Mouse (Mus musculus) stomach, embryonic 15.5 days (tissue): ENCODE measurements at regions not wholly inside any gene's neighbourhood (a gene's known extent, or its start where the extent isn't known, plus 50 kb on each side); places are given as distances from the start of the nearest gene placed in this dataset.

Experiments used
- ATAC-seq: fragments of 200-750 bp; cut with Nextera tagmentation; 2 replicates; pipeline ENCODE4 v1.8.0; 2017; ENCODE audit warnings: low read depth, moderate number of reproducible peaks, moderate TSS enrichment; ENCODE audit not compliant: insufficient read depth, low FRiP score
- H3K27ac ChIP-seq: fragments of 300-500 bp; sonication (generic); 2 replicates; pipeline ENCODE4 v1.5.1; 2015; ENCODE audit warnings: mild to moderate bottlenecking, inconsistent platforms
- H3K27me3 ChIP-seq: fragments of 300-500 bp; sonication (generic); replicated peaks from 2 replicates; pipeline ENCODE4 v1.6.1; 2015; ENCODE audit warnings: inconsistent platforms
- H3K36me3 ChIP-seq: fragments of 300-500 bp; sonication (generic); 2 replicates; pipeline ENCODE4 v1.6.1; 2015; ENCODE audit warnings: inconsistent platforms
- H3K4me1 ChIP-seq: fragments of 300-500 bp; sonication (generic); 2 replicates; pipeline ENCODE4 v1.6.1; 2015; ENCODE audit warnings: inconsistent platforms
- H3K4me2 ChIP-seq: fragments of 300-500 bp; sonication (generic); 2 replicates; pipeline ENCODE4 v1.6.1; 2015; ENCODE audit warnings: mild to moderate bottlenecking, inconsistent platforms
- H3K4me3 ChIP-seq: fragments of 300-500 bp; sonication (generic); replicated peaks from 2 replicates; pipeline ENCODE4 v1.5.1; 2015; ENCODE audit warnings: inconsistent platforms
- H3K9ac ChIP-seq: fragments of 300-500 bp; sonication (generic); 2 replicates; pipeline ENCODE4 v1.6.1; 2015; ENCODE audit warnings: inconsistent platforms
- H3K9me3 ChIP-seq: fragments of 300-500 bp; sonication (generic); 2 replicates; pipeline ENCODE4 v1.6.1; 2016; ENCODE audit warnings: inconsistent platforms
- WGBS: fragments of 180-500 bp; shearing (Covaris S2); methylation state at CpG from one replicate; pipeline ENCODE4 v1.1.7; 2015; 5-methylcytosine and 5-hydroxymethylcytosine counted together

DNA sequence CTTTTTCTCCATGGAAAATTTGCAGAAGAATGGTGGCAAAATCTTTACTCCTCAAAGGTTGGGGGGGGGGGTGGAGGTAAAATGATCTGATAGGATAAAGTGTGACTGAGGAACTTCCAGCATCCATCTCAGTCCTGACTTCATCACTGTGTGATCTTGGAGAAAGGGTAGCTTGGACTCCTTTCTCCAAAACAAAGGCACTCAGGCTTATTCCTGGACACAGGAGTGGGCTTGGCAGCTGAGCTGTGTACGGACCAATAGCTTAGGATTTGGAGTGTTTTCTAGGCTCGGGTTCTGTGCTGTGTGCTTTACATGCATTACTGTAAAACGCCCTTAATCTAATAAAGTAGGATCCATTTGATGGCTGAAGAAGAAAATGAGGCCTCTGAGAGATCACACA lies 159.6 kb upstream of the Nlrp1b start:
- Histone ChIP-seq H3K4me2 (no peak overlapping the region), H3K36me3 (no peaks in the 10 kb centered on the region), H3K4me1 (no peaks in the 10 kb centered on the region), H3K27ac (no peak overlapping the region), H3K27me3 (no peaks in the 10 kb centered on the region), H3K9me3 (no peaks in the 10 kb centered on the region), H3K4me3 (no peak overlapping the region), H3K9ac (no peak overlapping the region)
- WGBS = 72% methylated on average over 3 of the region's 3 CpGs
- no peak for ATAC-seq

DNA sequence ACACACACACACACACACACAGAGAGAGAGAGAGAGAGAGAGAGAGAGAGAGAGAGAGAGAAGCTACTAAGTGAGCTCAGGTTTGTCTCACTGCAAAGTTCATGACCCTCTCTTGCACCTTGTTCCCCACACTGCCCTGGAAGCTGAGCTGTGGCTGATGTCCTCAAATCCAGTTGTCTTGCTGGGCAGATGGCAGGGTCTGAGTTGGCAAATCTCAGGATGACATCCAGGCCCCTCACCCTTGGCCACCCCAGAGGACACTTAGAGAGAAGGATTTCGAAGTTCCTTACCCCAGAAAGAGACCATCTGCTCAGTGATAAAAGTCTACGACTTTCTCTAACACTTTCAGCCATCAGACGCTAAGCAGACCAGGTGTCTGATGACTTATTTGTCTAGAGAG lies 160.1 kb upstream of the Nlrp1b start:
- H3K4me3 ChIP-seq = no peak overlapping the region
- H3K9me3 ChIP-seq = no peaks in the 10 kb centered on the region
- ATAC-seq = no peak
- H3K27ac ChIP-seq = no peak overlapping the region
- no peak overlapping the region for H3K9ac ChIP-seq
- no peaks in the 10 kb centered on the region for H3K27me3 ChIP-seq
- no peak overlapping the region for H3K4me2 ChIP-seq
- H3K4me1 ChIP-seq = no peaks in the 10 kb centered on the region
- H3K36me3 ChIP-seq = no peaks in the 10 kb centered on the region
- 49% methylated on average over 3 of the region's 3 CpGs for WGBS

DNA sequence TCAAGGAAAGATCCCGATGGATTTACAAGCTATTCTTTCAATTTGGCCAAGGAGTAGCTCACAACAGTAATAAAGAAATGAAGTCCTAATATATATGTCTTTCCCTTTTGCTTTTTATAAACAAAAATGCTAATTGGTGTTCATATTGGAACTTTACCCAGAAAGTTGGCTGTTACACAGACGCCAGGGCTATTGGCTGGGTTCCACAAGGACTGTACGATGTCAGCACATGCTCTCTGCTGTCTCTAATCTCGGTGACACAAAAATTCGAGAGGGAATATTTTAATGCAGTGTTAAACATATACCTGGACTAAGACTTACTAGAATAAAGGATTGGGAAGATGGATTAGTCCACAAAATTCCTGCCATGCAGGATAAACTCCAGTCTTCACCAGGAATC lies 162.9 kb upstream of the Nlrp1b start:
- no peaks in the 10 kb centered on the region for H3K36me3 ChIP-seq
- H3K4me3 ChIP-seq = no peak overlapping the region
- no peak overlapping the region for H3K9ac ChIP-seq
- no peaks in the 10 kb centered on the region for H3K9me3 ChIP-seq
- no peaks in the 10 kb centered on the region for H3K4me1 ChIP-seq
- no peak for ATAC-seq
- H3K4me2 ChIP-seq = no peak overlapping the region
- WGBS = 56% methylated on average over 5 of the region's 5 CpGs
- H3K27ac ChIP-seq = no peak overlapping the region
- H3K27me3 ChIP-seq = no peaks in the 10 kb centered on the region

DNA sequence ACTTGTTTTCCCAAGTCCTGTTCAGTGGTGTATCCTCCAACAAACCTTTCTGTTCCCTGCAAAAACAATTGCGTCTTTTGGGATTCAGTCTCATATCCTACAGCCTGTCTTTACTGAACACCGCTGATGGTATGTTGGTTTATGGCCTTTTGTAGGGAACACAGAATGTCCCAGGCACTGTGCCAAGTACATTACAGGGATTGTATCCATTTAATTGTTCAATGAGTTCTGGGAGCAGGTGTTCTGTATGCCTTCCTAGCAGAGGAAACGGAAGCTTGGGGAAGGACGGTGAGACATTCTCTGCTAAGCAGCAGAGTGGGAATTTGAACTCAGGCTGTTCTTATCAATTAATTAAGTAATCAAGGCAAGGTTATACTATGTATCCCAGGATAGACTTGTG lies 164.5 kb upstream of the Nlrp1b start:
- H3K9me3 ChIP-seq = 0 out of 2 replicates have a peak, but pooled peaks cover 3% of the 10 kb centered on the region
- H3K4me3 ChIP-seq = no peak overlapping the region
- no peak overlapping the region for H3K4me2 ChIP-seq
- H3K27me3 ChIP-seq = no peaks in the 10 kb centered on the region
- WGBS = 58% methylated on average over 4 of the region's 4 CpGs
- no peak overlapping the region for H3K9ac ChIP-seq
- H3K4me1 ChIP-seq = no peaks in the 10 kb centered on the region
- no peak overlapping the region for H3K27ac ChIP-seq
- H3K36me3 ChIP-seq = no peaks in the 10 kb centered on the region
- ATAC-seq = no peak

DNA sequence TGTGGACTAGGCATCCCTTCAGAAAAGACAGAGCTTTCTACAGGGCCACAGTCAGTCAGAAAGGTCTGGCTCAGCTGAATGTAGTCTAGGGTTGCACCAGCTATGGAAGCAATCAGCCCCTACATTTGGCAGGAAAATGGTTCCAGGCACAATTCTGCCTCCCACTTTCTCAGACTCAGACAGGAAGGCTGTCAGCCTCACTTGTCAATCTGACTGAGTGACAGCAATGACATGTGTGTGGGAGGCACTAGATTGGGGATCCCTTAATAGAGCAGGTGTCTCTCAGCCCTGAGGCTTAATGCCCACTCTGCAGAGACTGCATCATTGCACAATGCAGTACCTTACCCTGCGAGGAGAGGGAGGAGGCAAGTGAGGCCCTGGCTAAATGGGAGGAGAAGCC lies 165.1 kb upstream of the Nlrp1b start:
- Histone ChIP-seq H3K36me3 (no peaks in the 10 kb centered on the region), H3K4me3 (no peak overlapping the region), H3K27me3 (no peaks in the 10 kb centered on the region), H3K27ac (no peak overlapping the region), H3K4me1 (no peaks in the 10 kb centered on the region), H3K4me2 (no peak overlapping the region), H3K9ac (no peak overlapping the region), H3K9me3 (0 out of 2 replicates have a peak, but pooled peaks cover 3% of the 10 kb centered on the region)
- WGBS = 74% methylated on average over 1 of the region's 1 CpGs
- ATAC-seq = no peak

DNA sequence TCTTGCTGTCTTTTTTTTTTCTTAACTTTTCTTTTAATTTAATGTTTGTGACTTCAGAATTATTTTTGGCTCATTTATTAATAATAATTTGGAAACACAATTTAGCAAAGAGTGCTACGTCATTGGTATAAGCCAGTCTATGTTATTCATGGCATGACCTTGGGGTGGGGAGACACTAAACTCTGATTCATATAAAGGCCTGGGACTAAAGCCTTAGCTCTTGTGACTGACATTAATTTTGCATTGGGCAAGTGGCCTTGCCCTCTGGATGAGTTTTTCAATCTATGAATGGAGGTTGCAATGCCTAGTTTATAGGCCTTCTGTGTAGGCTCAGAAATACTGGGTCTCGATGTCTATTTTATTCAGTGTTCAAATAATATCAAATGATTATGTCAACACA lies 169.8 kb upstream of the Nlrp1b start:
- Histone ChIP-seq H3K9me3 (0 out of 2 replicates have a peak, but pooled peaks cover 3% of the 10 kb centered on the region), H3K4me3 (no peak overlapping the region), H3K4me1 (no peaks in the 10 kb centered on the region), H3K27me3 (no peaks in the 10 kb centered on the region), H3K27ac (no peak overlapping the region), H3K36me3 (no peaks in the 10 kb centered on the region), H3K9ac (no peak overlapping the region), H3K4me2 (no peak overlapping the region)
- ATAC-seq = no peak
- WGBS = 85% methylated on average over 2 of the region's 2 CpGs

DNA sequence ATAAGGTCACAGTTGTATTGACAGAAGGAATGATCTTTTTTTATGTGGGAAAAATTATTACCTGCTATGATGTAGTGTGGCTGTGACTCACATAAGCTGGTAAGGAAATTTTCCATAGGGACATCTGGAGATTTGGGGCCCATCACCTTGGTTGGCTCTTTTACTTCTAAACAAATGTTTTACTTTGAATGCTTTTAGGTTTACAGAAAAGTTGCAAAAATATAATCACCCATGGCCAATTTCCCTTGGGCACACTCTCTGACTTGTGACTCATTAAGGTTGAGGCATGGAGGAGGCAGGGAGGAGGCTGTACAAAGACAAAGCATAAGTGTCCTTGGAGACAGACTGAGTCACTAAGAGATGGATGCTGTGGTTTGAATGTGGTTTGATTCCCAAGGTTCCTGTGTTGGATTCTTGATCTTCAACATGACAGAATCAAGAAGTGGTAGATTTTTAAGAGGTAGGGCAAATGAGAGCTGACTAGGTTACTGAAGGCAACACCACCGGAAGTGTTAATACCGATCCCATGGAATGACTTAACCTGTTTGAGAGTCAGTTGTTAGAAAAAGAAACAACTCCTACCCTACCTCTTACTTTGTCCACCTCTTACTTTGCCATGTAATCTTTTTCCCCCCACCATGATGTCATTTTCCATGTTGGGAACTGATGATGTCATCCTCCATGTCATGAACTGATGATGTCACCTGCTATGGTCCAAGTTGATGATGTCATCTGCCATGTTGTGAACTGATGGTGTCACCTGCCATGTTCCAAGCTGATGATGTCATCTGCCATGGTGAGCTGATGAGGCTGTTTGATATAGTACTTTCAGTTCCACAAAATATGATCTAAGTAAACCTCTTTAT lies 171.1 kb upstream of the Nlrp1b start:
- no peak overlapping the region for H3K27ac ChIP-seq
- 0 out of 2 replicates have a peak, but pooled peaks cover 3% of the 10 kb centered on the region for H3K9me3 ChIP-seq
- WGBS = 93% methylated on average over 2 of the region's 2 CpGs
- no peak overlapping the region for H3K4me3 ChIP-seq
- H3K4me2 ChIP-seq = no peak overlapping the region
- no peak for ATAC-seq
- no peaks in the 10 kb centered on the region for H3K36me3 ChIP-seq
- no peaks in the 10 kb centered on the region for H3K27me3 ChIP-seq
- no peak overlapping the region for H3K9ac ChIP-seq
- H3K4me1 ChIP-seq = no peaks in the 10 kb centered on the region

DNA sequence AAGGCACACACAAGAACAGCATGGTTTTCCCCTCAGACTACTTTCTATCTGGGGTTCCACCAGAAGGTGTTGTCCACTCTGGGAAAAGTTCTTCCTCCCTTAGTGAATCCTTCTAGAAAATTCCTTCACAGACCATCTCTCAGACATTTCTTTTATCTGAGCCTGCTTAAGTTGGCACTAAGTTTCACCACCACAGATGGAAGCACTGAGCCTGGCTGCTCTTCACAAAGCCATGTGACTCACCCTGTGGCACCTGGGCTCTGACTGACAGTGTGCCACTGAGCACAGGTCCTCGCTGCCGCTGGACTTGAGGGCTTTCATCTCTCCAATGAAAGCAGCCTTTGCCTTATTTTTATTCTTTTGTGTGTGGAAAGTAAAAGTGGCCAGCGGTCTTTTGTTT lies 173.8 kb upstream of the Nlrp1b start:
- 91% methylated on average over 3 of the region's 3 CpGs for WGBS
- H3K4me3 ChIP-seq = no peak overlapping the region
- no peaks in the 10 kb centered on the region for H3K4me1 ChIP-seq
- H3K27me3 ChIP-seq = no peaks in the 10 kb centered on the region
- H3K27ac ChIP-seq = no peak overlapping the region
- H3K4me2 ChIP-seq = no peak overlapping the region
- no peaks in the 10 kb centered on the region for H3K36me3 ChIP-seq
- no peaks in the 10 kb centered on the region for H3K9me3 ChIP-seq
- H3K9ac ChIP-seq = no peak overlapping the region
- ATAC-seq = no peak

DNA sequence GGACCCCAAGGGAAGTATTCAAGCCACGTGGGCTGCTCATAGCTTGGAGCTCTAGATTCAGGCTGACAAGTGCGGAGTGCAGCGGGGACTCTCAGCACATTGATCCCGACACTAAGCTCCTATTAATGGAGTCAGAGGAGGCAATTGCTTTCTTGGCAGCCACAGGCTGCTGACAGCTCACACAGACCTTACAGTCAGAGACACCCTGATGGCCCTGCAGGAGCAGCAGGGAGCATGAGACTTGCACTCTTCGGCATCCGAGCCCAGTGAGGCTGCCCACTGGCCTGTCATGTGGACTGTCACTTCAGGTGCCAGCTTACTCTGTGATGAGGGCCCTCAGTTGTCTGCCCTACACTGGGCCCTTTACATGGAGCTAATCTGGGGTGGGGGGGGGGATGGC lies 176.5 kb upstream of the Nlrp1b start:
- H3K9me3 ChIP-seq = no peaks in the 10 kb centered on the region
- H3K36me3 ChIP-seq = no peaks in the 10 kb centered on the region
- no peaks in the 10 kb centered on the region for H3K4me1 ChIP-seq
- WGBS = 77% methylated on average over 6 of the region's 6 CpGs
- no peak overlapping the region for H3K4me2 ChIP-seq
- H3K4me3 ChIP-seq = no peak overlapping the region
- no peak overlapping the region for H3K9ac ChIP-seq
- no peak overlapping the region for H3K27ac ChIP-seq
- no peak for ATAC-seq
- H3K27me3 ChIP-seq = no peaks in the 10 kb centered on the region

DNA sequence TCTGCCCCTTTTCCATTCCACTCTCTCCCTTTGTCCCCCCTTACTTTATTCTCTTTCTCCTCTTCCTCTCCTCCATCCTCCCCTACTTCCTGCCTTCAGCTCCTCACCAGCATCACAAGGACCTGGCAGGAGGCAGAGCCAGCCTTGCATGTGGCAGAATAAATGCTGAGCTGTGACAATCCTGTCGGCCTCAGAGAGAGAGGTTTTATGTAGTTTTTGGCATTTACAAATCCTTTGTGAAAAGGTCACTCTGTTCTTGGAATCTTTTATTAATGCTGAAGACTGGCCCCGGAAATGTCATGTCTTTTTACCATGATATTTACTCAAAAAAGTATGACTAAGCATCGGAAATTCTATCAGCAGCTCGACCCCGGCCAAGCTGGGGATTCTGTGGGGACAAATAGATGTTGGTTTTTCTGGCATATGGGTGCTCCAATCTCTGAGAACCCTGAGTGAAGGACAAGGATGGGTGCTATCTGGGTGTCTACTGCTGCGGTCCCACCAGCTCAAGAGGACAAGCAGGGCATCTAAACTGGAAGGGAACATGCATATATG lies 178.8 kb upstream of the Nlrp1b start:
- WGBS = 80% methylated on average over 6 of the region's 6 CpGs
- Histone ChIP-seq H3K9me3 (no peaks in the 10 kb centered on the region), H3K4me3 (no peak overlapping the region), H3K4me1 (no peaks in the 10 kb centered on the region), H3K36me3 (no peaks in the 10 kb centered on the region), H3K27ac (no peak overlapping the region), H3K9ac (no peak overlapping the region), H3K27me3 (no peaks in the 10 kb centered on the region), H3K4me2 (no peak overlapping the region)
- ATAC-seq = no peak

DNA sequence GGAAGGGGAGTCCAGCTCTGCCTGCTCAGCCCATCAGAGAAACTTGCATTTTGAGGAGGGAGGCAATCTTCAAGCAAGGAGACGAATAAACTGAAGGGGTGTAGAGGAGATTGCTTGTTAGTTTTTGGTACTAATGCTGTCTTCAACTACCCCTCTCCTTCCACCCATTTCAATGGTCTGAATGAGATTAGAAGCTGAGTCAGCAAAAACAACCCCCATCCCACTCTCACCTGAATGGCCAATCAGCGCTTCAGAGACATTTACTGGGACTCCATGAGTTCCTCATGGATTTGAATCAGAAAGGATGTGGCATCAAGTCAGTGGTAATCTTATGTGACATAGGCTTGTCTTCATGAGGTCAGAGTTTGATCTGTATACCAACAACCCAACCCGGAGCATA lies 180.0 kb upstream of the Nlrp1b start:
- Histone ChIP-seq H3K36me3 (no peaks in the 10 kb centered on the region), H3K4me1 (no peaks in the 10 kb centered on the region), H3K4me2 (no peak overlapping the region), H3K9me3 (no peaks in the 10 kb centered on the region), H3K4me3 (no peak overlapping the region), H3K27me3 (no peaks in the 10 kb centered on the region), H3K27ac (no peak overlapping the region), H3K9ac (no peak overlapping the region)
- ATAC-seq = no peak
- WGBS = 87% methylated on average over 3 of the region's 3 CpGs

DNA sequence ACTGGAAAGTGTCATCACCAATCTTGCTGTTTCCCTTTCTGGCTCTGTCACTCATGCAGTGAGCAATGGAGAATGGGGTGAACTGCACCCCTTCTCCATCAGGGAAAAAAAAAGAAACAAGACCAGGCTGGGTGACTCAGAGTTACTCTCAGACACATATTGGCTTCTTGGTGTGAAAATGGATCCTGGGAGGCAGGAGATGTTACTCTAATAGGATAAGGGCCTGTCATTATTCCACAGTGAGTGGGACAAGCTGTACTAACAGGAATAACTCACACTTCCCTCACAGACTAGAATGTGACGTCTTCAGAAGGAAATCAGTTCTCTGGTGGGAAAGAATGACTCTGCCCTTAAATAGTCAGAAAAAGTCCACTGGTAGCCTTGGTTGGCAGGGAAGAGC lies 181.4 kb upstream of the Nlrp1b start:
- H3K4me2 ChIP-seq = no peak overlapping the region
- WGBS = 59% methylated on average over 1 of the region's 1 CpGs
- H3K4me3 ChIP-seq = no peak overlapping the region

More for the DNA sequence above, 181.4 kb upstream of the Nlrp1b start:
- Histone ChIP-seq H3K27ac (no peak overlapping the region), H3K4me1 (no peaks in the 10 kb centered on the region), H3K27me3 (no peaks in the 10 kb centered on the region), H3K9ac (no peak overlapping the region), H3K9me3 (no peaks in the 10 kb centered on the region), H3K36me3 (no peaks in the 10 kb centered on the region)
- no peak for ATAC-seq
